Mouse (Mus musculus) erythroblast, adult 5-6 weeks (primary cell): ENCODE data around the gene 2810408A11Rik. TPM values are rescaled to one million over a fixed set of nuclear protein-coding genes. Genes with fewer than 3 reads are reported as not detected.
A peak's percentile ranks its signal among the peaks of the same experiment; 100 is the strongest.
"Not testable (repeated sequence)": the region's sequence is repeated elsewhere in the genome, so short reads cannot be mapped to it uniquely, and the experiment has no call there.

Source experiments
- ATAC-seq: replicated peaks from 2 replicates; pipeline ENCODE4 v1.8.0; 2016; ENCODE audit warnings: moderate number of reproducible peaks, mild to moderate bottlenecking, moderate TSS enrichment, inconsistent platforms; ENCODE audit not compliant: poor library complexity, low FRiP score, severe bottlenecking
- total RNA-seq, 2 experiments: library from RNA; stranded (forward) in 1 of 2; stranded (reverse) in 1 of 2; fragments of 150-400 nt in 1 of 2; fragments of 200-764, 138-1000 nt in 1 of 2; gene quantifications; 2 replicates each; pipeline versions ENCODE4 v1.2.3 to v1.2.4; 2015 to 2017; ENCODE audit warnings: low replicate concordance in 2 of 2

2810408A11Rik gene
- total RNA-seq, 2 experiments from 2014 or later: 6.0 TPM; not detected in 1

DNA sequence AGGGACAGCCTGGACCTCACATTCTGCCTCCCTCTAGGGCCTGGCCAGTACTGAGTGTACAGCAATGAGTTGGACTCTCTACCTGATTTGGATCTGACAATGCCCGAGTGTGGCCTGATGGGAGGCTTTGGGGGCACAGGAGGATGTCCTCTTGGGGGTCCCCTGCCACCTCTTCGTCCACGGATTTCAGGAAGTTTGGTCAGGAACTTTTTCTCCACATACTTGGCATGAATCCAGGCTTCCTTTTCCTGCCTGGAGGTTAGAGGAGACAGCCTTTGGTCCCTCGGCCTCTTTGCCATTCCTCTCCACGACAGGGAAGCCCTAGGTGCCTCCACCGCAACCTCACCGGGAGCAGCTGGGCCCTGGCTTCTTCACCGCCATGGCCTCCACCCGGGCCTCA, 16.5 kb downstream of the 2810408A11Rik start:
- ATAC-seq: no peak

DNA sequence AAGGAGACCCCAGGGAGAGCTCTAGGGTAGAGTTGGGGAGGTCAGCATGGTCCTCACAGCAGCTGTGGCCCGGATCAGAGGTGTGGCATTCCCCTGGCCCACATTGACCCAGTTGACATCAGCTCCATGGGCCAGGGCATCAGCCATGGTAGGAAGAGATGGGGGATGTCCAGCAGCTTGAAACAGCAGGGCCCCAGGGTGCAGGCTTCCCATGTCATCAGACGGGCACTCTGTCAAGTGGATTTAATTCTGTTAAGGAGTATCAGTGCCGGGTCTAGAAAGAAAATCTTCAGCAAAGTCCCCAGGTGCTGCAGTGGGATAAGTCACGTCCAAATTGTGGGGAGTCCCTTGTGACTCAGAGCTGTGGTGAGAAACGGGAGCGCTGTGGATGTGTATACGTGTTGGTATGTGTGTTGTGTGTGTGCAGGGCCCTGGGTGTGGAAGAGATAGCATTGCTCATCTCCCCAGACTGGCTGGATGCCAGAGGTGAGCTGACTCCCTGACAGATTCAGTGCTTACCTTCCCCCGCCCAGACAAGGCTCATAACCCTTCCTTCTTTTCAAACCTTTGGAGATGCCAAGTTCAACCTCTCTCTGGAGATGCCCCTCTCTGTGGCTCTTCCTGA, 17.1 kb downstream of the 2810408A11Rik start:
- ATAC-seq: no peak

DNA sequence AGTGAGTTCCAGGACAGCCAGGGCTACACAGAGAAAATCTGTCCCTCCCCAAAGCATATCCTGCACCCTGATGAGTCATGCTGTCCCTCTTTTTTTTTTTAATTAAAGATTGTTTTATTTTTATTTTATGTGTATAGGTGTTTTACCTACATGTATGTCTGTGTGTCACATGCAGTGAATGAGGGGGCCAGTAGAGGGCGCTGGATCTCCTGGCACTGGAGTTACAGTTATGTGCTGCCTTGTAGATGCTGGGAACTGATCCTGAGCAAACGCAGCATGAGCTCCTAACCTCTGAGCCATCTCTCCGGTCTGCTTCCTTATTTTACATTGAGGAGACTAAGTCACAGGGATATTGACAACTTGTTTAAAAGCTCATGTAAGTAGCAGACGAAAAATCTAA, 17.7 kb downstream of the 2810408A11Rik start:
- no peak for ATAC-seq

DNA sequence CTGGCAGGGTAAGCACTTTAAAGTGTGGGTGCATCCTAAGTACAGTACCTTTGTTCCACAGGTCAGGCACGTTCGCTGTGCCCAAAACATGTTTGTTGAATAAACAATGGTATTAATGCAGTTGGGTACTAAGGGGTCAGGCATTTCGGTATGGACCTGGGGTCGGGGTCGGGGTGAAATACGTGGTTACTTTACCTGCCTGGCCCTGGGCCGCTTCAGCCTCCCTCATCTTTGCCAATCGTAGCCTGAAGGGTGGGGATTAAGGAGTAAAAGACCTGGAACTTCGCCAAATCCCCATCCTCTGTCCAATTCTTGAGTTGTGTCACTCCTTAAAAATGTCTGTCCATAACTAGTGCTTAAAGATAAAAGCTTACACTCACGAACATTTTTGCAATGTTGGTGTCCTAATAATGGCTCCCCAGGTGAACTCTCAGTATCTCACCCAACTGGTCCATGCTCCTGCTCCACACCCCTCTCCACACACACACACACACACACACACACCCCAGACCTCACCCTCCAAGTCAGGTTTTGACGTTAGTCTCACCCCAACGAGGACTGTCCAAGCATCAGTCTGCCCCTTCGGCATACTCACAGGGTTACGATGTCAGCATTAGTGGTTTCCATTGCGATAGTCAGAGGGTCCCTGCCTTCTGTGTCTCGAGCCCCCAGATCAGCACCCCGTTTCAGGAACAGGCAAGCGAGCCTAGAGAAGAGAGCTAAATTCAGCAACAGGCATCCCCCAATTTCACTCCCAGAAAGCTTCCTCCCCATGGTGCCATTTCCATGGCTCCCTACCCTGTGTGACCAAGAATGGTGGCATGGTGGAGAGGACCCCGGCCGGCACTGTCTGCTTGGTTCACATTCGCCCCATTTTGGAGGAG, 18.8 kb downstream of the 2810408A11Rik start:
- ATAC-seq: no peak

DNA sequence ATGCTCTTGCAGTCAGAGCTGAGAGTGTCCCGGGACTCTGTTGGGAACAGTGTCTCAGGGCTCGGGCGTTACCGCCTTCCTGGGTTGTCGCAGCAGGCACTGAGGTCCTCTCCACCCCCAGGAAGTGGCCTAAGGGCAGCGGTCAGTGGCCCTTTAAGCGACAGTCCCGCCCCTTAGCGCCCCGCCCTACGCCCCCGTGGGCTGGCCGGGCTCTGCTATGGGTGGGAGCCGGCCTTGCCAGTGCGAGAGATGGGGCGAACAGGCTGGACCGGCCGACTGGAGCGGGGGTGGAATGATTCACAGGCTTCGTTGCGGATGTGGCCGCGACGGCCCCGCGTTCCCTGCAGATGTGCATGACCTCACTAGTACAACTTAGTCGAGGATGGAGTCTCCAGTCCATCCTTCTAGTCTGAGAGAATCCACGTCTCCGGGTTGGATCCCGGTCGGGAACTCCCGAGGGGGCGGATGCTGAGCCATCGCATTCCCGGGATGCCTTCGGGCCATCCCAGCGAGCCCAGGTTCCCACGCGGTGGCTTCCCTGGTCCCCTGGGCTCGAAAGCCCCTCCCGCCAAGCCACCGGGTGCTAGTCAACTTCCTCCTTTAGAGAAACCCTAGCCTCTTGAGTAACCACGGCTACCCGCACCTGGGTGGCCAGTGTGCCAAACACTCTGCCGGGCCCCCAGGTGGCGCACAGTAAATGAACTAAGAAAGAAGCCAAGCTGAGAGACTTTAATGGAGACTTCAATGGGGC, 19.8 kb downstream of the 2810408A11Rik start, which contains the start of gene Kctd11:
Kctd11 (minus strand) TSS at position 554 of the 751 bp plus-strand sequence.
- ATAC-seq: peak; percentile 37

DNA sequence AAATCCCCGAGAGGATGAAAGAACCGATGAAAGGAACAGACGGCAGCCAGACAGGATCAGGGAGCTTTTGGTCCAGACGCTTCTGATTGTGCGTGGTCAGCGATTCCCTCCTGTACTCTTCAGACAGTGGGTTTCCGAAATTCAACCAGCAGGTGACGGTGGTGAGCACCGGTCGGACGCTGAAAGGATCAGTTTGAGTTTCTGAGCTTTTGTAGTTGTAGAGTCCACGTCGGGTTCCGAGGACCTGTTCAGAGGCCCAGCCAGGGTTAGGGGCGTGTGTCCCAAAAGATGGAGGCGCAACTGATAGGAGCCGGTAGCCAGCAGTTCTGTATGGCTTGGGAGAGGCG, 20.3 kb downstream of the 2810408A11Rik start:
- peak; percentile 60 for ATAC-seq

DNA sequence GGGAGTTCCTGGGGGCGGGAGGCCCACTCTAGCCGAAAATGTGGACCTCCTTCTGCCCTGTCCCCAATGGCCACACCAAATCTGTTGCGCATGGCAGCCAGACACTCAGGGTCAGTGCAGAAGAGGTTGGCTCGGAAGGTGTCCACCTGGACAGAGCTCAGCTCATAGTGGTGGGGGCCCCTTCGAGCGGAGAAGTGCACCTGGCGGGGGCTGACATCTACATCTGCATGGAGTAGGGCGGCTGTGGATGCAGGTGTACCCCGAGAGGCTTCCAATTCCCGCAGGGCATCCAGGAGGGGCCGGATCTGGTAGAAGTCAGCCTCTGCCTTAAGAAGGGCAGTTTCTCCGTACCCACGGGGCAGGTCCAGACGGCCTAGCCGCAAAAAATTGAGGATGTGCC, 21.1 kb downstream of the 2810408A11Rik start:
- ATAC-seq: no peak

DNA sequence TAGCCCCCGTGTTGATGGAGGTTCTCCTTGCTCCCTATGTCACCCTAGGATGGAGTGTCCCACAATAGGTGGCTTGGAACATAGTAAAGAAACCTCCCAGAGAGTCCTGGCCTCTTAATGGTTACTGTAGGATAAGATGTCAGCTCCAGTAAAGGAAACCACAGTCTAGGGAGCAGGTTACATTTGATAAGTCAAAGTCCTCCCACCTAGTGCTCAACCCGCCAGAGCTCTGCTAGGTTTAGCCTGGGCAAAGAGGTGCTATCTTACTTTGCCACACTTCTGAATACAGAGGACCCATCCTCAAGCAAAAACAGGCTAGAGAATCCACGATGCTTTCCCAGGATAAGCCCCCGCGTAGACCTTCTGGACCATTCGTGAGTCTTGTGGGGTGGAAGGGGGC, 21.8 kb downstream of the 2810408A11Rik start:
- no peak for ATAC-seq

DNA sequence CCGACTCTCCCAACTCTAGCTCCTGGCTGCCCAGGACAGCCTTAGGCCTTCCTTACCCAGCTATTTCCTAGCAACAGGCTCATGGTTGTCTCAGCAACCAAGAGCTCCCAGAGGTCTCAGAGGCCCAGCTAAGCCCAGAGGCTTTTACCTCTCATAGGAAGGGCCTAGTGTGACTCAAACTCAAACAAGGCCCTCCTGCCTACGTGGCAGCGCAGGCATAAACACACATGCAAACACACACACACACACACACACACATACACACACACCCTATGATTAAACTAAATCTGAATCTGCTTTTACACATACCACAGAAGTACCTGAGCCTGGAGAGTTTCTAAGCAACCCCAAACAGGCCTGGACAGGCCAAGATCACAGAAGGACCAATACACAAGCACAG, 22.4 kb downstream of the 2810408A11Rik start:
- no peak for ATAC-seq

DNA sequence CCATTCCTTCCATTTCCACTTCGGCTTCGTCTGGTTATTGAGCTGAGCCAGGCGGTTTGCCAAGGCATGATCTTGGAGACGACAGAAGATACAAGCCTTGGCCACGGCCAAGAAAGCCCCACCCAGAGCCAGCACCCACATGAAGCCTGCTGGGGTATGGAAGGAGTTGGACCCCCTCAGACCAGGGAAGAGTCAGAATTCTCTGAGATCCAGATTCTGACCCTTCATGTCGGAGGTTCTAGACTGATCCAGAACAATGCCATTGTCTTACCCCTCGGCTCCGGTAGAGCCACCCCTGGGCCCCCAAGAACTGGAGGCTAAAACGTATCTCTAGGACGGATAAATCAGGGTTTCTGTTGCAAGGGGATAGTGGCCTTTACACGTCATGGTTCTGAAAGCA, 22.9 kb downstream of the 2810408A11Rik start, which contains the start of gene Tmem95:
Tmem95 (minus strand) TSS at position 141 of the 400 bp plus-strand sequence.
- ATAC-seq: no peak

DNA sequence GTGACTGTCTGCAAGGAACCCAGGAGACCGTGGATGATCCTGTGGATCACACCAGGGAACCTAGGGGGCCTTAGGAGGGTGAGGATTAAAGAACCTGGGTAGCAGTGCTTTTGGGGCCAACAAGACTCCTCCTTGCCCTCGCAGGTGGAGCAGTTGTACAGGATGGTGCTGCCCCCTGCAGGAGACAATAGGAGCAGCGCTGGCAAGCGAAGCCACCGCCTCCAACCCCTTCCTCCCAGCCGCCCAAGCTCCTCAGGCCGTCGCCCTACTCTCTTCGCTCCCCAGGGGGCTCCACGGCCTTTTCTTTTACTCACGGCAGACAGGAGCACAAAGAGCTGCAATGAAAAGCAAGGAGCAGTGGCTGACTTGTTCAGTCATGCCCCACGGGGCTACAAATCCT, 23.9 kb downstream of the 2810408A11Rik start:
- ATAC-seq: peak; percentile 73

DNA sequence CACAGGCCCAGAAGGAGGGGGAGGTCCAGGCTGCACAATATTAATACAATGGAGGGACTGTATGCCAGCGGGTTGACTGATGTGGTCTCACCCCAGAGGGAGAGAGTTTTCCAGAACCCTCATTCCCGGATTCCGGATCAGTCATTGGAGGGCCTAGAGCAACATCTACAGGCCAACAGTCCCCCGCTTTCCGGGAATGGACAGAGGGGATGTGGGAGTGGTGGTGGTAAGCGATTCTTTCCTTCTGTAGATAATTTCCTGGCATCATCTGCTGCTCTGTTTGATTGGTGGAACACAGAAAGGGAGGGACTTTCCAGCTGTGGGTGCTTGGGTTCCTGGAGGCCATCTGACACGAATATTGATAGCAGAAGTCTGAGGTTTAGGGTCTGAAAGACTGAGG, 24.6 kb downstream of the 2810408A11Rik start:
- no peak for ATAC-seq

DNA sequence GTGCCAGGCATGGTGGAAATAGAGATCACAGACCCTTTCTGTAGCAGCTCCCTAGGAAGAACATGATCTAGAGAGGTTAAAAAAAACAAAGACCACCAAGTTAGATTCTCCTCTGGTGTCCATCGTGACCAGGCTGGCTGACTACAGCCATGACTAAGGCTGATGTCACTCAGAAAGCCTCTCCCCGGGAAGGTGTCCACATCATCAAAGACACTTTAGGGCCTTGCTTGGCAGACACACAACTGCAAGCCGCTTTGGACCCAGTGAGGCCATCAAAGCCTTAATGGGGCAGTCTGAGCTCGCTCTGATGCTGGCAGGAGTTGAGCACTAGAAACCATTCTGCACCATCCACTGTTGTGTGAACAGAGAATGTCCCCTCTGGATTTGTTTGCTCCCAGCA, 28.3 kb downstream of the 2810408A11Rik start:
- ATAC-seq: no peak

DNA sequence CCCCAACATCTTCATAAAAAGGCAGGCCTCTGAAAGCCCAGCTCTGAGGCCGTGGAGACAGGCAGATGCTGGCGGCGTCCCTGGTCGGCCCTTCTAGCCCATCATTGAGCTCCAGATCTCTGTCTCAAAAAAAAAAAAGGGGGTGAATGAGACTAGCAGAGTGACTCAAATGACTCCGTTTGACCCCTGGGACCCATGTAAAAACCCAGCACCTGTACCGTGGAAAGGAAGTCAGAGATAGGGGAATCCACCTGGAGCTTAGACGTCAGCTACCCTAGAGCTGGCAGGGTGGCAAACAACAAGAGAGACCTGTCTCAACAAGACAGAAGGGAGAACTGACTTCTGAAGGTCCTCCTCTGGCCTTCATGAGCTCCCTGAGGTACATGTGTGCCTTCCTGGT, 29.0 kb downstream of the 2810408A11Rik start:
- no peak for ATAC-seq

DNA sequence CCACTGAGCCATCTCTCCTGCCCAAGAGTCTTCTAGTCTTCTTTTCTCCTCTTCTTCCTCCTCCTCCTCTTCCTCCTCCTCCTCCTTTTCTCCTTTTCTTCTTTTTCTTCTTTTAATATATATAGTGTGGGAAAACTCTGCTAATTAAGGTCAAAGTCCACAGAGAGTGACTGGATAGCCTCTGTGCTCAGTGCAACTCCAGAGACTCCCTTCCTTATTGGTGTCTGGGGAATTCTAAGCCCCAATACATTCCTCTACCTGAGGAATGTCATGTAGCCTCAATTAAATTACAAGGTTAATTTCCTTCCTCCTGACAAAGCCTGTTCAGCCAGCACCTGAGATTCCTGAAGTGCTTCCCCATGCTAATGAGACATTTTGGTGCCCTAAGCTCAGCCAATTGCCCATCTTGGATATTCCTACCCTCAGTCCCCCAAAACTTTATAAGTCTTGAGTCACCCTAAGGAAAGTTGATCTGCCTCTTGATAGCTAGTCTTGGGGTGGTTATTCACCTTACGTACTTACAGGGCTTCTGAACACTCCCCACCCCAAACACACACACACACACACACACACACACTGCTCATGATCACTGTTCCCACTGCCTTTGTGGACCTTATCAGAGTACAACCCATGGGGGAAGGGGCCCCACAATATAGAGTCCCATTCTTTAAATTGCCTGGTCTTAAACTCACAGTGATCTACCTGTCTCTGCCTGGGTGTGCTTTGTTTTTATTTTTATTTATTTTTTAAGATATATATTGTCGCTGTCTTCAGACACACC, 30.3 kb downstream of the 2810408A11Rik start:
- no peak for ATAC-seq

DNA sequence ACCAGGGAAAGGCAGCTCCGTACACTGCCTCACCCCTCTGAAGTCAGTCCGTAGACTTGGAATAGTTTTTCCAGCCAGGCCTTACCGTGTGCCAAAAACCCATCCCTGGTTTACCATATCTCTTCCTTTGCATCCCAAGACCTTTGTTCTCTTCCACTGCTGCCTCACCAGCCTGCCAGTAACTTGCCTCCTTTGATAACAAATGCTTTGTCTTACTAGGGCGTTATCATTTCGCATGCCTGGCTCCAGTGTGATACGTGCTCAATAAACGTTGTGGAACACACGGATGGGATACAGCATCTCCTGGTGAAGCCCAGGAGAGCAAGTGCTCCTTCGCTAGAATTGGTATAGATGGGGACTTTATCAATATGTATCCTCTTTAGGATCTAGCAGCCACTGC, 33.5 kb downstream of the 2810408A11Rik start:
- ATAC-seq: no peak

DNA sequence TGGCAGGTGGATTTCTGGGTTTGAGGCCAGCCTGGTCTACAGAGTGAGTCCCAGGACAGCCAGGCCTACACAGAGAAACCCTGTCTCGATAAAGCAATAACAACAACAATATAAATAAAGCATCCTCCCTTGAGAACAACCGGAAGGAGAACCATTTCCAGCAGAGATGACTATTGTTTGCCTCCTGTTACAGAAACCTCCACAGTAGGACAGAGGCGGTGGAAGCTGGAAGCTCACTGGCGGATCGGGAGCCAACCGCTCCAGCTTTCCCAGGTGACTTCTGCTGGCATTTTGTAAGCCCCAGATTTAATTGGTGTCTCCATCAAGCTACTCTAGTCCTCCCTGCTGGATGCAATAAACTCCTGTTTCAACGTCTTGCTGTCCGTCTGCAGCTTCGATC, 35.2 kb downstream of the 2810408A11Rik start:
- no peak for ATAC-seq

DNA sequence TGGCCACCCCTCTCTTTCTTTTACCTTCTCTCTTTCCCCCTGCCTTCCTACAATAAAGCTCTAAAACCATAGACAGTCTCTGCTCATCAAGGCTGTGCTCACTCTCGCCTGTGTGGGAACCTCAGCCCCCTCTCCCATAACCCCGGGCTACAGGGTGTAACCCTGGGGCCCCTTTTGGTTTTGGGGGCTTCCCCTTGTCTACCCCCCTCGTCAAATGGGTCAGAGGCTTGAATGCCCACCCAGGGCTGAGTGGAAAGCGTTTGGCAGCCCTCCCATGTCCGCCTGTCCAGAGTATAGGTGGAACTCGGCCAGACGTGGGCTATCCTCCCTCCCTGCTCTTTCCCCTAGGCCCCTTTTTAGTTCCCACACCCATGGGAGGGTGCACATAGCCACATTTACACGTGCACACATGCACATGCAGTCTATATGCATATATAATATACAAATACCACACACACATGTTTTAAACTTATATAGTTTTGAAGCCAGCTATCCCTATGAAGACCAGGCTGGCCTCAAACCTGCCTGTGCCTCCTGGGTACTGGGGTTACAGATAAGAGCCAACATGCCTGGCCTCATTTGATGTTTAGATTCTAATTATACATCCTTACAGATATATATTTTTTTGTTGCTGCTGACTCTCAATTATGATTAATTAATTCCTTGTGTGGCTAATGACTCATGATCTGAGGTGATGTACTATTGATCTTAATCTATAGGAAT, 36.5 kb downstream of the 2810408A11Rik start:
- ATAC-seq: peak; percentile 54; the same call in 1 of the 2 replicates

DNA sequence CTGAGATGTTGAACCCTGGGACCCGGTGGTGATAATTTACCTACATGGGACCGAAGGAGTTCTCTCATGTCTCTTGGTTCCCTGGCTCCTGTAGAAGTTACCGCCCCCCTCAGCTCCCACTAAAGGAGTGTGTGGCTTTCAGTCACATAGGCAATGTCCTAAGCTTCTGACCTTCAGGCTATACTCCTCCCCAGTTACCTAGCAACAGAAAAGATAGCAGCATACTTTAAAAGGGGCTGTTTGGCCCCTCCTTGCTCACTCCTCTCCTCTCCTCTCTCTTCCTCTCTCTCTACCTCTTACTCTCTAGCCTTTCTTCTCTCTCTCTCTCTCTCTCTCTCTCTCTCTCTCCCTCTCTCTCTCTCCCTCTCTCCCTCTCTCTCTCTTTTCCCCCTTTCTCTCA, 37.1 kb downstream of the 2810408A11Rik start:
- ATAC-seq: not testable (repeated sequence)
